Mouse (Mus musculus) lung, embryonic 15.5 days (tissue): ENCODE measurements at regions not wholly inside any gene's neighbourhood (a gene's known extent, or its start where the extent isn't known, plus 50 kb on each side); places are given as distances from the start of the nearest gene placed in this dataset.
A peak's percentile ranks its signal among the peaks of the same experiment; 100 is the strongest.
"Not testable (repeated sequence)": the region's sequence is repeated elsewhere in the genome, so short reads cannot be mapped to it uniquely, and the experiment has no call there.

ENCODE experiments used
- ATAC-seq: fragments of 200-750 bp; cut with Nextera tagmentation; 2 replicates; pipeline ENCODE4 v1.8.0; 2017; ENCODE audit warnings: moderate number of reproducible peaks, borderline replicate concordance; ENCODE audit not compliant: low FRiP score, low TSS enrichment; ENCODE audit errors: extremely low read depth
- H3K27ac ChIP-seq: fragments of 300-500 bp; sonication (generic); 2 replicates; pipeline ENCODE4 v1.5.1; 2015; ENCODE audit warnings: moderate library complexity, mild to moderate bottlenecking, inconsistent platforms
- H3K27me3 ChIP-seq: fragments of 300-500 bp; sonication (generic); 2 replicates; pipeline ENCODE4 v1.6.1; 2015; ENCODE audit warnings: inconsistent platforms
- H3K36me3 ChIP-seq: fragments of 300-500 bp; sonication (generic); 2 replicates; pipeline ENCODE4 v1.6.1; 2015; ENCODE audit warnings: inconsistent platforms
- H3K4me1 ChIP-seq: fragments of 300-500 bp; sonication (generic); 2 replicates; pipeline ENCODE4 v1.6.1; 2015; ENCODE audit warnings: inconsistent platforms
- H3K4me2 ChIP-seq: fragments of 300-500 bp; sonication (generic); 2 replicates; pipeline ENCODE4 v1.6.1; 2015; ENCODE audit warnings: inconsistent platforms, mild to moderate bottlenecking, moderate library complexity
- H3K4me3 ChIP-seq: fragments of 300-500 bp; sonication (generic); 2 replicates; pipeline ENCODE4 v1.5.1; 2015; ENCODE audit warnings: mild to moderate bottlenecking, inconsistent platforms
- H3K9ac ChIP-seq: fragments of 300-500 bp; sonication (generic); 2 replicates; pipeline ENCODE4 v1.6.1; 2015; ENCODE audit warnings: inconsistent platforms
- H3K9me3 ChIP-seq: fragments of 300-500 bp; sonication (generic); 2 replicates; pipeline ENCODE4 v1.6.1; 2016; ENCODE audit warnings: inconsistent platforms
- WGBS: fragments of 180-500 bp; shearing (Covaris S2); methylation state at CpG from one replicate; pipeline ENCODE4 v1.1.7; 2015; 5-methylcytosine and 5-hydroxymethylcytosine counted together

DNA sequence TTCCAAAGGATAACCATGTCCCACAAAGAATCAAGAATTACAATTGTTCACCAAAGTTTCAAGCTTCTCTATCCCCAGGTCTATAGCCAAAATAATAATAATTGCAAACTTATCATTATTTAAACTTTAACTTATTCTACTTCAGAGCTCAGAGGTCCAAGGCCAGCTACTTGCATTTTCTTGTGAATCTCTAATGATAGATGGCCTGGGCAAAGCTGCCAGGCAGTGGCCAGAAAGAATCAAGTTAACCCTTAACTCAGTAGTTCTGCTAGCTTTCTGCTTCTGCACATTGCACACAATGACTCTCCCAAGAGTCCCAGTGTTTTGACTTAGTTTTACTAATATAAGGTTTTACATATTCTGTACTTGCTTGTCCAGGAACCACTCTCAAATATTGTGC is 228.3 kb upstream of the Dcbld2 start:
- H3K4me2 ChIP-seq, H3K9me3 ChIP-seq, H3K27ac ChIP-seq, H3K4me1 ChIP-seq, H3K36me3 ChIP-seq, H3K9ac ChIP-seq, H3K4me3 ChIP-seq, ATAC-seq, H3K27me3 ChIP-seq: not testable (repeated sequence)

DNA sequence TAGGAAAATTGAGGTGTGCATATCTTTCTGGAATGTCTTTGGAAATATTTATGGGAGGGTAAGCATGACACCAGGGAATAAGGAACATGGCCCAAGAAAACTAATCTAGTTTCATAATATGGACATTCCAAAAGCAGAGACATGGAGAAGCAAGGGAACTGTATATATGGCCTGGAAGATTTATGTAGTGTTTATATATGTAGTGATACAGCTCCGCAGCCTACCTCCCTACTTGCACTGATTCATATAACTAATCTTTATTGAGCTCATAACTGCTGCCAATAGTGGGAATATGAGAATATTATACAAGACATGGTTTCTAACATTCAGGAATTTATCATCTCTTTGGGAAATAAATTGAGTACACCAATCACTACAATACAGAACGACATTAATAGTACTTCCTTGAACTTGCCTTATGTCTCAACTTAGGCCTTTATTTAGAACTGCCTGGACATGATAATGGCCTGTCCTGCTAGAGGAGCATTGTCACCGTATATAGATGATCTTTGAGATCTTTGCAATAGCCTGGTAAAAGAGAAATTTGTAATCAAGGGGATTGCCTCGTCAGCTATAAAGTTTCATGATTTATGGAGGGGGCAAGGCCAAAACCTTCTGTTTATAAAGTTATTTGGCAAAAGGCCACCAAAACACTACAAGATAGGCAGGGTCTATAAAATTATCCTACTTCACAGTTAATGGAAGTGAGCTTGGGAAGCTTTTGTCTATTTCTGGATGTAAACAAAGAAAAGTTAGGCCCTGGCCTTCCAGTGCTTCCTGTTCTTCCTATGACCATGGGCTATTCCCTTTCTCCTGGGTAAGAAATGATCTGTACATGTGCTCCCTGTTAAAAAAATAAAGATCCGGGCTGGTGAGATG is 213.4 kb upstream of the Dcbld2 start:
- no peak for ATAC-seq
- H3K4me1 ChIP-seq: peaks cover 7% of the 10 kb centered on the region; the same call in 1 of the 2 replicates
- no peak overlapping the region for H3K9ac ChIP-seq
- WGBS: 46% methylated on average over 5 of the region's 5 CpGs
- H3K27ac ChIP-seq: no peak overlapping the region
- H3K36me3 ChIP-seq: no peaks in the 10 kb centered on the region
- H3K4me2 ChIP-seq: no peak overlapping the region
- H3K9me3 ChIP-seq: no peaks in the 10 kb centered on the region
- H3K27me3 ChIP-seq: no peaks in the 10 kb centered on the region
- no peak overlapping the region for H3K4me3 ChIP-seq

GRCm38 (mm10) chr16:58211872-58212271 is 196.4 kb upstream of the Dcbld2 start:
- no peaks in the 10 kb centered on the region for H3K36me3 ChIP-seq
- WGBS: 28% methylated on average over 2 of the region's 2 CpGs
- no peak overlapping the region for H3K9ac ChIP-seq
- H3K4me2 ChIP-seq: no peak overlapping the region
- no peaks in the 10 kb centered on the region for H3K27me3 ChIP-seq
- no peak overlapping the region; the same call in 1 of the 2 replicates for H3K27ac ChIP-seq
- H3K4me3 ChIP-seq: no peak overlapping the region
- H3K9me3 ChIP-seq: no peaks in the 10 kb centered on the region
- peak; percentile 91 for ATAC-seq
- 0 out of 2 replicates have a peak, but pooled peaks cover 4% of the 10 kb centered on the region for H3K4me1 ChIP-seq

DNA sequence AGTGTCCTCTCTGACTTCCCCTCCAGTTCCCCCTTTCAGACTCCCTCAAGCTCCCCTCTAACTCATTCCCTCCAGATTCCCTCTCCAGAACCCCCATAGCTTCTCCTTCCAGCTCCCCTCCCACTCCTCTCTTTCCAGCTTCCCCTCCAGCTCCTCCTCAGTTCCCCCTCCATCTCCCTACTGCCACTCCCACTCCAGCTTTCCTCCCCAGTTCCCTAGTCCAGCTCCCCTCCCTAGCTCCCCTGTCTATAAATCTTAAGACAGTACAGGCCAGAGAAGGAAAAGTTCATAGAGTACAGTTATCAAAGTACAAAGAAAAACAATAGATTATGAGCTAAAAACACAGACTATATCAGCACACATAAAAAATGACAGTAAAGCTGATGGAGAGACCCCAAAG is 173.6 kb upstream of the Dcbld2 start:
- no peak for ATAC-seq
- no peak overlapping the region for H3K4me2 ChIP-seq
- H3K27me3 ChIP-seq: no peaks in the 10 kb centered on the region

DNA sequence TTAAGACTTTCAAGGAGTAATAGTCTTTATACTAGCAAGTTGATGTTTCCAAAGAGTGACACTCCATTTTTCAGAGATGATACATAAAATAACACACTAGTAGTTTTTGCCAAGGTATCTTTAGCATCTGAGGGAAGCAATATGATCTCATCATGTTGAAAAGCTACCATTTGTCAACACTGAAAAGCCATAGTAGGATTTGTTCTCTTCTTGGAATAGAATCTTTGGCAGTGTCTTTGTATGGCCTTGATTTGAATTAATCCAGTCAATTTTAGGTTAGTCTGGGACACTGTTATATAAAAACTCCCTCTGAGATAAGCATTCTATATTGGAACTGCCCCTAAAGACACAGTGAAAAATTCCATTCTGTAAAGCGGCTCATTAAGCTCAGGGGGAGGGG is 171.4 kb upstream of the Dcbld2 start:
- WGBS: 70% methylated on average over 1 of the region's 1 CpGs
- Histone ChIP-seq H3K9me3 (no peaks in the 10 kb centered on the region), H3K4me3 (no peak overlapping the region), H3K4me2 (no peak overlapping the region), H3K36me3 (no peaks in the 10 kb centered on the region), H3K27me3 (no peaks in the 10 kb centered on the region), H3K4me1 (no peaks in the 10 kb centered on the region), H3K9ac (no peak overlapping the region), H3K27ac (no peak overlapping the region)
- no peak for ATAC-seq

More for the DNA sequence above, 173.6 kb upstream of the Dcbld2 start:
- Histone ChIP-seq H3K36me3 (no peaks in the 10 kb centered on the region), H3K27ac (no peak overlapping the region), H3K4me3 (no peak overlapping the region), H3K9me3 (no peaks in the 10 kb centered on the region), H3K4me1 (no peaks in the 10 kb centered on the region), H3K9ac (no peak overlapping the region)

DNA sequence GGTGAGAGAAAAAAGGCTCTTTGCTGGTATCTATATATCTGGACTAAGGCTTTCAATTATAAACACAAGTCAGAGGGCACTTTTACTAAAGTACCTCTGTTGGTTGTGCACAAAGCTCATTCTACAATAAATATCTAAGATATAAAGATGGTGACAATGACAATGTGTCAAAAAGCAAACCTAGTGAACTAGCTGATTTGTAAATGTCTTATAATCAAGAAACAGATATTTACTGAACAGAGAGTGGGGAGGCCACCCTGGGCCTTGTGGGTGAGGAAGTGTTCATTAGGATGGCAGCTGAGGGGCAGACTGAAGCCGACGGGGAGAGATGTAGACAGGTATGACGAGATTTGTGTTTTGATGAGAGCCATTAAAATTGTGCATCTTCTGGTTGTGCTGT is 132.0 kb upstream of the Dcbld2 start:
- no peaks in the 10 kb centered on the region for H3K4me1 ChIP-seq
- H3K9ac ChIP-seq: no peak overlapping the region
- no peaks in the 10 kb centered on the region for H3K27me3 ChIP-seq
- H3K36me3 ChIP-seq: no peaks in the 10 kb centered on the region
- no peaks in the 10 kb centered on the region for H3K9me3 ChIP-seq
- no peak overlapping the region for H3K4me2 ChIP-seq
- no peak for ATAC-seq
- 82% methylated on average over 3 of the region's 3 CpGs for WGBS
- no peak overlapping the region for H3K27ac ChIP-seq
- H3K4me3 ChIP-seq: no peak overlapping the region

DNA sequence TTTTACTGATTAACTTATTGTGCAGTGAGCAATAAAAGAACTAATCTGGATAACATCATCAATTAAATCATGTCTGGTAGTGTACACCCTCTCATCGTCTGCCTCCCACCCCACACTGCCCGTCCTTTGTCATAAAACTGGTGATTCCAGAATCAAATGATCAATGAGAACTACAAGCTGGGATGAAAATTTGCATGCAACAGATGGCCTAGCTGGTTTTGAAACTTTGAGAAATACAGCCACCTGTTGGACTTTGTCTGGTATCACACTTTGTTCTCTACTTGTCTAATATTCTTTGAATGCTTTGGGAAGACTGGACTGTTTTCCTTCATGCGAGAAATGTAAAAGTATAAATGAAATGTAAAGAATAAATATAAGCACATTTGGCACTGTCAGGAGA is 126.8 kb upstream of the Dcbld2 start:
- H3K27ac ChIP-seq: no peak overlapping the region
- no peaks in the 10 kb centered on the region for H3K4me1 ChIP-seq
- ATAC-seq: no peak
- no peak overlapping the region for H3K9ac ChIP-seq
- 33% methylated on average over 3 of the region's 3 CpGs for WGBS
- H3K27me3 ChIP-seq: no peaks in the 10 kb centered on the region
- no peaks in the 10 kb centered on the region for H3K9me3 ChIP-seq
- no peak overlapping the region for H3K4me2 ChIP-seq
- H3K4me3 ChIP-seq: no peak overlapping the region
- H3K36me3 ChIP-seq: no peaks in the 10 kb centered on the region

DNA sequence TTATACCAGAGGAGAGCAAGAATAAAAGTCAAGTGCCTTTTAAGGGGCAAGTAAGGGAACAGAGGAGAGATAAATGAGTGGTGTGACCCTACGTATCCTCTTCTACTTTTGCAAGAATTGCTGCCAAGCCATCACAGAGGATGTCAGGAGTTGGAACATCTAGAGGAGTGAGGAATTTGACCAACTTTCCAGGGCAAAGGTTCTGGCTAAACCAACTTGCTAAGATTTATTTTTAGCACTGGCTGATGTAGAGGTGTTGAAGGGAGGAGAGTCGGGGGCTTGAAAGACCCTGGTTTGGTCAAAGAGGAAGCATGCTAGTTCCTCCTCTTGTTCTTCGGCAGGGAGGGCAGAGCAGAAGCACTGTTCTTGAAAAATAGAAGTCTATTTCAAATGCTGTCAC is 113.8 kb upstream of the Dcbld2 start:
- H3K27ac ChIP-seq: no peak overlapping the region
- no peak for ATAC-seq
- no peak overlapping the region for H3K9ac ChIP-seq
- H3K4me2 ChIP-seq: no peak overlapping the region
- no peak overlapping the region for H3K4me3 ChIP-seq
- H3K9me3 ChIP-seq: no peaks in the 10 kb centered on the region
- 66% methylated on average over 3 of the region's 3 CpGs for WGBS
- H3K27me3 ChIP-seq: no peaks in the 10 kb centered on the region
- no peaks in the 10 kb centered on the region for H3K36me3 ChIP-seq
- H3K4me1 ChIP-seq: no peaks in the 10 kb centered on the region

DNA sequence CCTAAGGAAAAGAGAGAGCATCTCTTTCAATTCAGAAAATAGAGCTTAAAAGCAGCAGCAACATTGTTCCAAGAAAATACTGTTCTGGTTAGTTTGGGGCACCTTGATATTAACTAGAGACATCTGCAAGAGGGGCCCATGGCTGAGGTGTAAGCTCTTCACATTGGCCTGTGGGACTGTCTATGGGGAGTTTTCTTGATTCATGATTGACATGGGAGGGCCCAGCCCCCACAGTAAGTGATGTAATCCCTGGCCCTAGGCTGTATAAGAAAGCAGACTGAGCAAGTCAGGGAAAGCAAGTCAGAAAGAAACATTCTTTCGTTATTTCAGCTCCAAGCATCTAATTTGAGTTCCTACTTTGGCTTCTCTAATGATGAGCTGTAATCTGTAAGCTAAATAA is 113.1 kb upstream of the Dcbld2 start:
- H3K36me3 ChIP-seq: no peaks in the 10 kb centered on the region
- no peaks in the 10 kb centered on the region for H3K9me3 ChIP-seq
- 69% methylated on average over 1 of the region's 1 CpGs for WGBS
- H3K4me1 ChIP-seq: no peaks in the 10 kb centered on the region
- no peak overlapping the region for H3K4me2 ChIP-seq
- no peaks in the 10 kb centered on the region for H3K27me3 ChIP-seq
- no peak overlapping the region for H3K9ac ChIP-seq
- no peak overlapping the region for H3K4me3 ChIP-seq
- no peak for ATAC-seq
- H3K27ac ChIP-seq: no peak overlapping the region

- no peaks in the 10 kb centered on the region for H3K4me1 ChIP-seq
- no peak; the same call in 1 of the 2 replicates for ATAC-seq
- 9% methylated on average over 4 of the region's 4 CpGs for WGBS
- H3K36me3 ChIP-seq: no peaks in the 10 kb centered on the region
- no peaks in the 10 kb centered on the region for H3K27me3 ChIP-seq
- no peaks in the 10 kb centered on the region for H3K9me3 ChIP-seq
- H3K9ac ChIP-seq: no peak overlapping the region
- H3K4me3 ChIP-seq: no peak overlapping the region
- H3K4me2 ChIP-seq: no peak overlapping the region
- H3K27ac ChIP-seq: no peak overlapping the region
Observed at GRCm38 (mm10) chr16:58299495-58299894, 108.7 kb upstream of the Dcbld2 start.

DNA sequence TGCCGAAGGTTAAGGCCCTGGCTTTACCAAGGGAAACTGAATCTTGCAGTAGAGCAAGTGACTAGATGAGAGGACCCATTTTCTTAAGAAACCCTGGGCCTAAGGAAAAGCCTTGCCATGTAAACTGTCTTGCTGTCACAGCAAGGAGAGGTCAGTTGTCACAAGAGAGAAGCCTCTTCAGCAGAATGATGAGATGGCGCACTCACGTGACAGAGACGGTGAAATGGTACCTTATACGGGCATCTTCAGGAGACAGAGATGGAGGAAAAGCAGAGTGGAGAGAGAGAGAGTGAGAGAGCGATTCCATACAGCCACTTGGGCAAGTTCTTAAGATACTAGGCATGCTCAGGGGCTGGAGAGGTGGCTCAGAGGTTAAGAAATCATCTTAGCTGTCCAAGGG is 108.1 kb upstream of the Dcbld2 start:
- no peak overlapping the region for H3K4me2 ChIP-seq
- no peak overlapping the region for H3K9ac ChIP-seq
- no peaks in the 10 kb centered on the region for H3K27me3 ChIP-seq
- no peaks in the 10 kb centered on the region for H3K9me3 ChIP-seq
- no peaks in the 10 kb centered on the region for H3K4me1 ChIP-seq
- no peak overlapping the region for H3K4me3 ChIP-seq
- ATAC-seq: no peak
- no peak overlapping the region for H3K27ac ChIP-seq
- WGBS: 89% methylated on average over 6 of the region's 6 CpGs
- no peaks in the 10 kb centered on the region for H3K36me3 ChIP-seq

GRCm38 (mm10) chr16:58303555-58303954 is 104.7 kb upstream of the Dcbld2 start:
- no peak overlapping the region for H3K4me2 ChIP-seq
- peak; percentile 69; the same call in 1 of the 2 replicates for ATAC-seq

More at GRCm38 (mm10) chr16:58303555-58303954, 104.7 kb upstream of the Dcbld2 start:
- Histone ChIP-seq H3K4me1 (no peaks in the 10 kb centered on the region), H3K9me3 (no peaks in the 10 kb centered on the region), H3K4me3 (no peak overlapping the region), H3K27ac (no peak overlapping the region), H3K9ac (no peak overlapping the region), H3K27me3 (no peaks in the 10 kb centered on the region), H3K36me3 (no peaks in the 10 kb centered on the region)
- 29% methylated on average over 5 of the region's 5 CpGs for WGBS
